In genomic region chr19:20505359-20505758, GRCm38 (mm10) we compare ENCODE assay signal across 25 mouse cellular contexts.
"Had no signal": no experiment of that assay in that cellular context is flagged by ENCODE, and none has a peak within 500 bp of the region (broad histone marks: within the 10 kb centered on the region; RNA-seq: fewer than 3 reads in every experiment).

No protein-coding gene starts in this region.

- H3K27ac ChIP-seq: heart, adult 2 months; heart, embryonic 13.5 days; heart, embryonic 15.5 days; hindbrain, embryonic 13.5 days; hindbrain, embryonic 15.5 days; hindbrain, postnatal 0 days; kidney, embryonic 15.5 days; kidney, postnatal 0 days; limb, embryonic 10.5 days; limb, embryonic 12.5 days; liver, embryonic 13.5 days; liver, embryonic 15.5 days had no signal

- H3K4me3 ChIP-seq: heart, adult 2 months; heart, embryonic 13.5 days; heart, embryonic 15.5 days; hindbrain, embryonic 13.5 days; hindbrain, embryonic 15.5 days; kidney, embryonic 15.5 days; limb, embryonic 10.5 days; limb, embryonic 12.5 days; liver, embryonic 13.5 days; liver, embryonic 15.5 days had no signal

- DNase-seq: forebrain, postnatal 0 days; gastrocnemius, postnatal 10 days; gastrocnemius, postnatal 36 days; heart, adult 11 months; heart, adult 2 months; heart, postnatal 14 days; heart, postnatal 36 days; kidney, adult 11 months; kidney, adult 2 months; kidney, adult 9 months; kidney, postnatal 14 days; kidney, postnatal 36 days; liver; liver, embryonic 13.5 days; liver, postnatal 0 days had no signal
